Mouse (Mus musculus) heart, adult 2 months (tissue): Measurements from ENCODE around the gene Tmod1. TPM values are rescaled to one million over a fixed set of nuclear protein-coding genes. Genes with fewer than 3 reads are reported as not detected.
A peak's percentile ranks its signal among the peaks of the same experiment; 100 is the strongest.

Source experiments
- DNase-seq, 2 experiments: peaks; one replicate each; pipeline ENCODE4 v3.0.0; 2021
- H3K27ac ChIP-seq: fragments of 200-600 bp; 2 replicates; pipeline ENCODE4 v1.8.1; 2022
- H3K27me3 ChIP-seq: fragments of 200-500 bp; 2 replicates; pipeline ENCODE4 v1.6.1; 2012; ENCODE audit warnings: mild to moderate bottlenecking, low read length, inconsistent platforms, mixed read lengths; ENCODE audit not compliant: control insufficient read depth, insufficient read depth
- H3K36me3 ChIP-seq: fragments of 200-500 bp; 2 replicates; pipeline ENCODE4 v1.6.1; 2012; ENCODE audit warnings: low read length, inconsistent platforms; ENCODE audit not compliant: control insufficient read depth, insufficient read depth
- H3K4me1 ChIP-seq: fragments of 200-500 bp; 2 replicates; pipeline ENCODE4 v1.6.1; 2011; ENCODE audit warnings: low read length; ENCODE audit not compliant: control insufficient read depth, insufficient read depth
- H3K4me3 ChIP-seq: fragments of 200-600 bp; 2 replicates; pipeline ENCODE4 v1.8.1; 2022
- H3K79me2 ChIP-seq: fragments of 200-500 bp; replicated peaks from 2 replicates; pipeline ENCODE4 v1.6.1; 2012; ENCODE audit warnings: mild to moderate bottlenecking, inconsistent platforms, low read length, moderate library complexity, mixed read lengths; ENCODE audit not compliant: control insufficient read depth, insufficient read depth
- H3K9ac ChIP-seq: fragments of 200-500 bp; 2 replicates; pipeline ENCODE4 v1.6.1; 2012; ENCODE audit warnings: low read depth, mild to moderate bottlenecking, control low read depth, inconsistent platforms, low read length, mixed read lengths
- CTCF ChIP-seq: fragments of 200-600 bp; IDR thresholded peaks from 2 replicates; pipeline ENCODE4 v1.8.1; 2022; ENCODE audit warnings: antibody characterized with exemption, mild to moderate bottlenecking, moderate library complexity
- EP300 ChIP-seq: fragments of 200-500 bp; IDR thresholded peaks from 2 replicates; pipeline ENCODE4 v1.6.1; 2011; ENCODE audit warnings: low read depth, low read length, control low read depth; ENCODE audit not compliant: insufficient read depth
- POLR2A ChIP-seq: fragments of 200-500 bp; IDR thresholded peaks from 2 replicates; pipeline ENCODE4 v1.6.1; 2011; ENCODE audit warnings: mild to moderate bottlenecking, low read depth, low read length, control low read depth; ENCODE audit not compliant: insufficient read depth
- WGBS: fragments of 180-500 bp; shearing (Covaris S2); methylation state at CpG from one replicate; pipeline ENCODE4 v1.1.7; 2018; 5-methylcytosine and 5-hydroxymethylcytosine counted together
- intact Hi-C: fragments of 180-260 bp; cut with DNase I; formaldehyde crosslinking; loops from one replicate; pipeline ENCODE4 v1.15.1; 2025
- polyA plus RNA-seq: library from polyadenylated mRNA; depleted of rRNA; stranded (reverse); fragments of >200 nt; gene quantifications from 2 replicates; pipeline ENCODE4 v1.2.3, GENCODE M21; 2012
- total RNA-seq, 2 experiments: library from RNA; stranded (reverse); gene quantifications; 2 replicates each; pipeline ENCODE4 v1.2.3; 2021

The Tmod1 gene
- total and polyA plus RNA-seq, 3 experiments = 142 to 264 (median 250) TPM

GRCm38 (mm10) chr4:46042505-46042850, 3.7 kb downstream of the Tmod1 start:
- TF ChIP-seq EP300 (no peak), CTCF (no peak), POLR2A (no peak)
- WGBS = 39% methylated on average over 5 of the region's 5 CpGs
- intact Hi-C loops = loop anchor here (5.0 kb wide), 1 partner anchor 75 kb away; no protein-coding TSS in a partner anchor
- Histone ChIP-seq H3K27ac (peak overlapping the region; percentile 97), H3K4me3 (no peak overlapping the region), H3K9ac (peak overlapping the region; percentile 8; the same call in 1 of the 2 replicates), H3K36me3 (no peaks in the 10 kb centered on the region), H3K4me1 (peaks cover 9% of the 10 kb centered on the region), H3K79me2 (no peaks in the 10 kb centered on the region), H3K27me3 (no peaks in the 10 kb centered on the region)
- DNase-seq = no peak

GRCm38 (mm10) chr4:46043361-46043760, 4.6 kb downstream of the Tmod1 start:
- H3K79me2 ChIP-seq = no peaks in the 10 kb centered on the region
- H3K4me3 ChIP-seq = no peak overlapping the region
- peaks cover 9% of the 10 kb centered on the region for H3K4me1 ChIP-seq
- no peaks in the 10 kb centered on the region for H3K36me3 ChIP-seq
- no peak for DNase-seq
- no peaks in the 10 kb centered on the region for H3K27me3 ChIP-seq
- WGBS = 52% methylated on average over 8 of the region's 8 CpGs
- intact Hi-C loops = loop anchor here (5.0 kb wide), 1 partner anchor 74 kb away; no protein-coding TSS in a partner anchor
- no peak for TF ChIP-seq CTCF
- no peak for TF ChIP-seq EP300
- TF ChIP-seq POLR2A = no peak
- H3K27ac ChIP-seq = no peak overlapping the region
- H3K9ac ChIP-seq = no peak overlapping the region

- 38% methylated on average over 4 of the region's 4 CpGs for WGBS
- Histone ChIP-seq H3K27ac (no peak overlapping the region), H3K36me3 (no peaks in the 10 kb centered on the region), H3K27me3 (no peaks in the 10 kb centered on the region), H3K9ac (no peak overlapping the region), H3K4me1 (peaks cover 9% of the 10 kb centered on the region), H3K79me2 (no peaks in the 10 kb centered on the region), H3K4me3 (no peak overlapping the region)
- intact Hi-C loops = no loop called here
- no peak for DNase-seq
- TF ChIP-seq POLR2A (no peak), EP300 (no peak), CTCF (no peak)
Measured at GRCm38 (mm10) chr4:46047971-46048370, 9.2 kb downstream of the Tmod1 start.

GRCm38 (mm10) chr4:46048418-46048817, 9.7 kb downstream of the Tmod1 start:
- TF ChIP-seq POLR2A (no peak), EP300 (no peak), CTCF (no peak)
- DNase-seq = no peak
- intact Hi-C loops = no loop called here
- 60% methylated on average over 7 of the region's 7 CpGs for WGBS
- no peak overlapping the region for H3K9ac ChIP-seq
- H3K79me2 ChIP-seq = no peaks in the 10 kb centered on the region
- H3K36me3 ChIP-seq = no peaks in the 10 kb centered on the region
- no peak overlapping the region for H3K27ac ChIP-seq
- H3K27me3 ChIP-seq = no peaks in the 10 kb centered on the region
- H3K4me3 ChIP-seq = no peak overlapping the region
- H3K4me1 ChIP-seq = peaks cover 8% of the 10 kb centered on the region

- Histone ChIP-seq H3K4me1 (peaks cover 5% of the 10 kb centered on the region; the same call in 1 of the 2 replicates), H3K36me3 (no peaks in the 10 kb centered on the region; the same call in 1 of the 2 replicates), H3K4me3 (no peak overlapping the region), H3K27me3 (no peaks in the 10 kb centered on the region), H3K27ac (no peak overlapping the region), H3K9ac (no peak overlapping the region), H3K79me2 (no peaks in the 10 kb centered on the region)
- intact Hi-C loops = no loop called here
- TF ChIP-seq EP300 (no peak), POLR2A (no peak), CTCF (no peak)
- DNase-seq = no peak
- 71% methylated on average over 9 of the region's 9 CpGs for WGBS
Measured at GRCm38 (mm10) chr4:46053323-46054107, 14.8 kb downstream of the Tmod1 start.

- no peak for DNase-seq
- Histone ChIP-seq H3K79me2 (no peaks in the 10 kb centered on the region), H3K27ac (peak overlapping the region; percentile 31), H3K4me1 (peaks cover 10% of the 10 kb centered on the region; the same call in 1 of the 2 replicates), H3K36me3 (no peaks in the 10 kb centered on the region; the same call in none of the 2 replicates), H3K9ac (no peak overlapping the region), H3K27me3 (no peaks in the 10 kb centered on the region), H3K4me3 (no peak overlapping the region)
- intact Hi-C loops = no loop called here
- WGBS = 59% methylated on average over 5 of the region's 5 CpGs
- TF ChIP-seq EP300 = no peak
Measured at GRCm38 (mm10) chr4:46056163-46056562, 17.4 kb downstream of the Tmod1 start.
